Mouse (Mus musculus): Measurements from ENCODE around the gene Tbl3. TPM values are rescaled to one million over a fixed set of nuclear protein-coding genes. Genes with fewer than 3 reads are reported as not detected.
"Not testable (repeated sequence)": the region's sequence is repeated elsewhere in the genome, so short reads cannot be mapped to it uniquely, and the experiment has no call there.

The Tbl3 gene
- total RNA-seq, 2 experiments from 2014 or later: 31.7 to 32.5 TPM

DNA sequence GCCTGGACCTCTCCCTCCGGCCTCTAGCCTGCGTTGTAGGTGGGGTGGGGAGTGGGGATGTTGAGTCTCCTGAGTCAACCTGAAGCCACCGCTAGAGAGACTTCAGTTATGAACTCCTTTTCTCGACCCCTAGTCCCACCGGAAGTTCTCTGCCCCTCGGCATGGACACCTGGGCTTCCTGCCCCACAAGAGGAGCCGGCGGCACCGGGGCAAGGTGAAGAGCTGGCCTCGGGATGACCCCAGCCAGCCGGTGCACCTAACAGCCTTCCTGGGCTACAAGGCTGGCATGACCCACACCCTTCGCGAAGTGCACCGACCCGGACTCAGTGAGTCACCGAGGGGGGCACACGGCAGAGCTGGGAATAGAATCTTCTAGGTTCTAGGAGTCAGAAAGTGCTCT, 20.7 kb upstream of the Tbl3 start:
- DNase-seq (ENCODE audit: low spot score in 2 of 2): no peak

GRCm38 (mm10) chr17:24727618-24728017, 20.2 kb upstream of the Tbl3 start, which contains the start of gene Rpl3l:
Gene Rpl3l (plus strand): TSS chr17:24727820.
- no peak for DNase-seq (ENCODE audit: low spot score in 2 of 2)

DNA sequence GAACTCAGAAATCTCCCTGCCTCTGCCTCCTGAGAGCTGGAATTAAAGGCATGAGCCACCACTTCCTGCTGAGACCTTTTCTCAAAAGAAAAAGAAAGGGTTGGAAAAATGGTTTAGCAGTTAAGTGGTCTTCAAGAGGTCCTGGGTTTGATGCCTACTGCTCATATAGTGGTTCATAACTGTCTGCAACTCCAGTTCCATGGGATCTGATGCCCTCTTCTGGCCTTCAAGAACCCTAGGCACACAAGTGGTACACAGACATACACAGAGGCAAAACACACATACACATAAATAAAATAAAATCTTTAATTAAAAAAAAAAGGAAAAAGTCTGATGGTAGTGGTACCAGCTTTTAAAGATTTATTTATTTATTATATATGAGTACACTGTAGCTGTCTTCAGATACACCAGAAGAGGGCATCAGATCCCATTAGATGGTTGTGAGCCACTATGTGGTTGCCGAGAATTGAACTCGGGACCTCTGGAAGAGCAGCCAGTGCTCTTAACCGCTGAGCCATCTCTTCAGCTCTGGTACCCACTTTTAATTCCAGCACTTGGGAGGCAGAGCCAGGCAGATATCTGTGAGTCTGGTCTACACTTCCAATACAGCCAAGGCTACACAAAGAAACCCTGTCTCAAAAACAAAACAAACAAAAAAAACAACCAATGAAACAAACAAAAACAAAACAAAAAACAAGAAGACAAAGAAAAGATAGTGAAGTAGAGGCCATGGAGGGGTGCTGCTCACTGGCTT, 18.4 kb upstream of the Tbl3 start:
- DNase-seq (ENCODE audit: low spot score in 2 of 2): no peak

- DNase-seq (ENCODE audit: low spot score in 2 of 2): peak; percentile 92 to 97
Observed at GRCm38 (mm10) chr17:24724184-24724583, 16.7 kb upstream of the Tbl3 start, which contains the start of gene Ndufb10. Gene Ndufb10 (minus strand): TSS chr17:24724478.

GRCm38 (mm10) chr17:24723881-24724180, 16.4 kb upstream of the Tbl3 start:
- no peak for DNase-seq (ENCODE audit: low spot score in 2 of 2)

GRCm38 (mm10) chr17:24723122-24723880, 15.8 kb upstream of the Tbl3 start:
- no peak for DNase-seq (ENCODE audit: low spot score in 2 of 2)

DNA sequence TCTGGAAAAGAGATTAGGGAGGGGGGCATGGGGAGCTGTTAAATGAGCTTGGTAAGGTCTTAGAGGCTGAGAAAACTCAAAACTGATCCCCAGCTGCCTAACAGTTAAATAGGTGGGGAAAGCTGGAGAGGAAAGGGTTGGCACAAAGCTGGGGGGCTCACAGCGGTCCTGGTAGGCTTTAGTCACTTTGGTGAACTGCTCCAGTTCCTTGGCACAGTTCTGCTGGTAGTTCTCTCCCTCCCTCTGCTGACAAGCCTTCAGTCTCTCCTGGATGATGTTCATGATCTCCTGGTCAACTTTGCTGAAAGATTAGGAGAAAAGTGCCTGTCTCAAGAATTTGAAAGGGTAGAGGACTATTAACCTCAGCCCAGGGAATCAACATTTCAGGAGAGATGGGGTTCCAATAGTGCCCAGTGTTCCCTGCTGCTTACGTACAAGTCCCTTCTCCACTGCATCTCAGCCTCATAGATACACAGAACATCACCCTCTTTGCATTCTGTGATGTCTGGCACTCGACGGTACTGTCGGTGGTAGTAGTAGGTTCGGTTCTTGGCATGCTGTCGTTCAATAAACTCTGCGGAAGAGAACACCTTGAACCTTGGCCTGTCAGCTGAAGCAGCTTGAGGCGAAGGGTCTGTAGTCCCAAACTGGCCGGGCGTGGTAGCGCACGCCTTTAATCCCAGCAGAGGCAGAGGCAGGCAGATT, 14.9 kb upstream of the Tbl3 start:
- no peak for DNase-seq (ENCODE audit: low spot score in 2 of 2)

- not testable (repeated sequence) for DNase-seq (ENCODE audit: low spot score in 2 of 2)
Observed at GRCm38 (mm10) chr17:24721383-24721955, 14.0 kb upstream of the Tbl3 start.

DNA sequence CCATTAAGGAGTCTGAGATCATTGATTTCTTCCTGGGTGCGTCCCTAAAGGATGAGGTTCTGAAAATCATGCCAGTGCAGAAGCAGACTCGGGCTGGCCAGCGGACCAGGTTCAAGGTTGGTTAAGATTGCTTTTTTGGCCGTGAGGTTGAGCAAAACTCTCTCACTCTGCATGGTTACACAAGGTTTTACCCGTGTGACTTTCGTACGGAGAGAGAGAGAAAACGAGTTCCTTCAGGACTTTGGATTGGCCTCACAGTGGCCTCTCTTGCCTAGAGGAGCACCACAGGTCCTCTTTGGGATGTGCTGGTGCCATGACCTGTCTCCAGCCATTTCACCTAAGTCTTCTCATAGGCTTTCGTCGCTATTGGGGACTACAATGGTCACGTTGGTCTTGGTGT, 13.2 kb upstream of the Tbl3 start:
- DNase-seq (ENCODE audit: low spot score in 2 of 2): not testable (repeated sequence)

DNA sequence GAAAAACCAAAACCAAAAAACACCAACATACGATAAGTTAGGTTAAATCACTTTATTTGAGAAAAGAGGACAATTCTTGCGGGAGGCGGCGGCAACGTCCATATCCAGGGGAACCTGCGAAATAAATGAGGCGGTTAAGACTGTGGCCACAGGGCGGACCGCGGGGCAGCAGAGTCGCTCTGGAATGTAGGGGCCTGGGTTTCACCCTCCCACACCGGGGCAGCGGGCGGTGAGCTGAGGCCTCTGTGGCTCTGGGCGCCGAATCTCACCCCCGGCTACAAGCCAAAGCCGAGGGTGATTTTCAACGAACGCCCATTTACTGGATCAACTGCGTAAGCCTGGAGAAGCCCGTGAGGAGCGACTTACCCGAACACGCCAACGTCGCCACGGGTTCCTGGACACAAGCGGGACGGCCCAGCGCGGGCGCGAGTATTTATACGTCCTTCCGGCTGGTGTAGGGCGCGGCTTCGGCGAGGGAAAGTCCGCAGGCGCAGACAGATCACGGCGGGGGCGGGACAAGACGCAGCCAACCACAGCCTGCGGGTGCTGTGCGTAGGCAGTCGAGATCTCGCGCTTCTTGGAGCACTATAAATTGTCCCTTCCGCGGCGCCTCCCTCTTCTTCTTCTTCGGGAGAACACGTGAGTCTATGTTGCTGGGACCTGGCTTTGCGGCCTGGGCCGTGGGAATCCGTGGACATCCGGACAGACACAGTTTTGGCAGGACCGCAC, 12.2 kb upstream of the Tbl3 start:
- peak; percentile 97 to 99 for DNase-seq (ENCODE audit: low spot score in 2 of 2)

DNA sequence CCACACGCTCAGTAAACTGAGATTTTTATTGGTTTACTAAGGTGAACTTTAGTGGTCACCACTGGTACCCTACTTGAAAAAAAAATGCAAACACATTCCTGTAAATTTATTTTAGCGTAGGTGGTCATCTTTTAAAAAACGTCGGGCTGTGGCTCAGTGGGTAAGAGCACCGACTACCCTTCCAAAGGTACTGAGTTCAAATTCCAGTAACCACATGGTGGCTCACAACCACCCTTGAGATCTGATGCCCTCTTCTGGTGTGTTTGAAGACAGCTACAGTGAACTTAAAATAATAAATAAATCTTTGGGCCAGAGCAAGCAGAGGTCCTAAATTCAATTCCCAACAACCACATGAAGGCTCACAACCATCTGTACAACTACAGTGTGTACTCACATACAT, 11.5 kb upstream of the Tbl3 start:
- not testable (repeated sequence) for DNase-seq (ENCODE audit: low spot score in 2 of 2)

- DNase-seq (ENCODE audit: low spot score in 2 of 2): no peak
Observed at GRCm38 (mm10) chr17:24717943-24718342, 10.5 kb upstream of the Tbl3 start, which contains the start of the genes Rnf151 and Rps2. Gene Rnf151 (minus strand): TSS chr17:24718063. Gene Rps2 (plus strand): TSS chr17:24718116.

DNA sequence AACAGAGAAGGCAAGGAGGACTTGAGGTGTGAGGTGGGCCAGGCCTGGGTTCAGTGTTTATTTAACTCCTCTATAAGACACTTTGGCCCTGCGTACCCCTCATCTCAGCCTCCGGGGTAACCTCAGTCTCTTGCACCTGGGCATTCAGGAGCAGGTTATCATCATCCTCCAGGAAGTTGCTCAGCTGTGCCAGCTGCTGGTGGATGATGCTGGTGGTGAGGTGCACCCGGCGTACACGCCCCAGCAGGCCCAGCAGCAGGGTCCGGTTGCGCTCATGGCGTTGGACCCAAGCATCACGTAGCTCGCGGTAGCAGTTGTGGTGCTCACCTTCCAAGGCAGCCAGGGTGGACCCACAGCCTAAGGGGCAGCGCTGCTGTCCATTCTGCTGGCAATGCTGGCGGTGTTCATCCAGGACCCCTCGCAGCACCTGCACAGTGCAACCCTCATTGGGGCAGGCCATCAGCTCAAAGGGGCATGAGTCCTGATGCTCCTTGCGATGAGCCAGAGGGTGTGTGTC, 8.8 kb upstream of the Tbl3 start:
- no peak for DNase-seq (ENCODE audit: low spot score in 2 of 2)

- no peak for DNase-seq (ENCODE audit: low spot score in 2 of 2)
Observed at GRCm38 (mm10) chr17:24715556-24715955, 8.1 kb upstream of the Tbl3 start.

DNA sequence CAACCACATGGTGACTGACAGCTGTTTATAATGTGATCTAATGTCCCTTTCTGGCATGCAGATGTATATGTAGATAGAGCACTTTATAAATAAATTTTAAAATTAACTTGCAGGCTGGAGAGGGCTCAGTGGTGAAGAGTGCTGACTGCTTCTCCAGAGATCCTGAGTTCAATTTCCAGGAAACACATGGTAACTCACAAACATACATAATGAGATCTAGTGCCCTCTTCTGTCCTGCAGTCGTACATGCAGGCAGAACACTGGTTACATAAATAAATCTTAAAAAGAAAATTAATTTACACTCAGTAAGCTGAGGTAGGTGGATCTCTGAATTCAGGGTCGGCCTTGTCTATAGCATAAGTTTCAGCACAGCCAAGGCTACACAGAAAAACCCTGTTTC, 1.2 kb upstream of the Tbl3 start:
- DNase-seq (ENCODE audit: low spot score in 2 of 2): no peak

DNA sequence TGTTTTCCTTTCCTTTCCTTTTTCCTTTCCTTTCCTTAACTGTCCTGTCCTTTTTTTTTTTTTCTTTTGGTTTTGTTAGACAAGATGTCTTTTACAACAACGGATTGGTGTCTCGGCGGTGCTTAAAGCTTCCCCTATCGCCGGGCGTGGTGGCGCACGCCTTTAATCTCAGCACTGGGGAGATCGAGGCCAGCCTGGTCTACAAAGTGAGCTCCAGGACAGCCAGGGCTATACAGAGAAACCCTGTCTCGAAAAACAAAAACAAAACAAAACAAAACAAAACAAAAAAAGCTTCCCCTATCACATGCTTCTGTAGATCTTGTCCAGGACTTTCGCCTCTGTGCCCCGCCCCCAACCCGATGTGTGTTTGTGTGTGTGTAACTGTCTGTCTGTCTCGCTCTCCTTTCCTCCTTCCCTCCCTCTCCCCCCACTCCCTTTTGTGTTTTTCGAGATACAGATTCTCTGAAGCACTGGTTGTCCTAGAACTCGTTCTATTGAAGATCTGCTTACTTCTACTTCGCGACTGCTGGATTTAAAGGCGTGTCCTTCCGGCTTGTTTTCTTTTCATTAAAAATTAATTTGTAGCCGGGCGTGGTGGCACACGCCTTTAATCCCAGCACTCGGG, 453 bp upstream of the Tbl3 start:
- no peak for DNase-seq (ENCODE audit: low spot score in 2 of 2)

DNA sequence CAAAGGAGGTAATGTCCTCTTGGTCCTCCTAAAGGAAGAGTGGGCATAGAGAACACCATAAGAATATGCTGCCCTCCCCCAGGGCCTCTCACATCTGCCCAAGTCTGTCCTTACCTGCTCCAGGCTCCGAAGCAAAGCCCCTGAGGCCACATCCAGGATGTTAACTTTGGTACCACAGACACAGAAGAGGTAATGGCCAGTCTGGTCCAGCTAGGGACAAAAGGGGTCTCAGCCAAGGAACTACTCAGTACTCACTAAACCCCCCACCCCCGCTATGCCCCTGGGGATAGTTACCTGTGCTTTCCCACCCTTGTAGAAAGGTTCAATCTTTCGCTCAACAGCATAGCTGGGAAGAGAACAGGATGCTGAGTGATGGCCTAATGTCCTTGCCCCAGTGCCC, 1.6 kb downstream of the Tbl3 start:
- no peak for DNase-seq (ENCODE audit: low spot score in 2 of 2)

DNA sequence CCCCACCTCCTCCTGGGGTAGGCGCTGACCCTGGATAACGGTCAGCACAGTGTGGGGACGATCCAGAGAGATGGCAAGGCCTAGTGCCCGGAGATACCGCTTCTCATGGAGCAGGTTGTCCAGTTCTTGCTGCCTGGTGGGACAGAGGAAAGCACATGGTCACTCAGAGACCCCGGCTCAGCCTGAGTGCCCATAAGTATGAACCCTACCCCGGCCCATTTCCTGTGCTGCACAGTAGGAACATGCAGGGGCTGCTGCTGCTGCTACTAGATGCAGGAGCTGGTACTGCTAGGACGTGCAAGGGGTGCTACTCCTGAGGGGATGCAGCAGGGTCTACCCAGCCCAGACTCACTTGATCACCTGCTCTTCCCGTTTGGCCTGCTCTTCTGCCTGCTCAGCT, 6.2 kb downstream of the Tbl3 start:
- no peak for DNase-seq (ENCODE audit: low spot score in 2 of 2)

GRCm38 (mm10) chr17:24699473-24699872, 8.0 kb downstream of the Tbl3 start:
- DNase-seq (ENCODE audit: low spot score in 2 of 2): no peak

- no peak for DNase-seq (ENCODE audit: low spot score in 2 of 2)
Observed at GRCm38 (mm10) chr17:24698715-24699114, 8.7 kb downstream of the Tbl3 start.
